Mouse (Mus musculus): ENCODE data around the gene Atf7ip2.

DNA sequence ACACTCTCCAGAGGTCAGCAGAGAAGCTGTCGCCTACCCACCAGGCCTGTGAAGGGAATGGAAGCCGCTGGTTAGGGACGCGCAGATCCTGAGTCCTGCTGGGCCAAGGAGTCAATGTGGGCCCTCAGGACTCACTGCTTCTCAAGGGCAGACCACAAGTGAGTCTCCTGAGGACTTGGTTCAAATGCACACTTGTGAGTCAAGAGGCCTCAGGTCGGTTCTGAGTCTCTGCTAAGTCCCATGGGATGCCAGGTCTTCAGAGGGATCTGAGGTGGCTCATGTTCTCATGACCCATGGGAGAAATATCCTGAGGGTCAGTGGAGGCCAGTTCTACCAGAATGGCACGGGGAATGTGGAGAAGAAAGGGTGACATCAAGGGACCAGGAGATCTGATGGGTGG lies 95.6 kb downstream of the Atf7ip2 start:
- no peak for TF ChIP-seq GATA1 (IDR thresholded peaks at IDR 0.05; ENCODE audit: borderline replicate concordance, low read length)
- TF ChIP-seq FLI1 (IDR thresholded peaks at IDR 0.05; ENCODE audit: low read length) = no peak

Data from megakaryocyte, embryonic 14.5 days (primary cell).